Mouse (Mus musculus): ENCODE results near the gene Erp27. TPM values are rescaled to one million over a fixed set of nuclear protein-coding genes. Genes with fewer than 3 reads are reported as not detected.

The Erp27 gene
- polyA plus RNA-seq, 1 experiment from 2014 or later, result 0.28 TPM

- Histone ChIP-seq H3K4me3 (replicated peaks) (peak overlapping the region; percentile 43), H3K4me1 (replicated peaks) (peaks cover 38% of the 10 kb centered on the region), H3K27ac (replicated peaks) (peak overlapping the region; percentile 80), H3K9ac (0 out of 2 replicates have a peak overlapping the region, but pooled peaks have one; percentile 15), H3K4me2 (peak overlapping the region; percentile 33), H3K27me3 (no peaks in the 10 kb centered on the region), H3K36me3 (replicated peaks) (no peaks in the 10 kb centered on the region), H3K9me3 (replicated peaks) (no peaks in the 10 kb centered on the region)
- ATAC-seq (ENCODE audit: insufficient read depth), result peak; percentile 23; the same call in 1 of the 2 replicates
- 12% methylated on average over 14 of the region's 14 CpGs for WGBS (ENCODE audit: insufficient replicate concordance)
These were observed 17.6 kb upstream of the Erp27 start for GRCm38 (mm10) chr6:136939326-136940187.

DNA sequence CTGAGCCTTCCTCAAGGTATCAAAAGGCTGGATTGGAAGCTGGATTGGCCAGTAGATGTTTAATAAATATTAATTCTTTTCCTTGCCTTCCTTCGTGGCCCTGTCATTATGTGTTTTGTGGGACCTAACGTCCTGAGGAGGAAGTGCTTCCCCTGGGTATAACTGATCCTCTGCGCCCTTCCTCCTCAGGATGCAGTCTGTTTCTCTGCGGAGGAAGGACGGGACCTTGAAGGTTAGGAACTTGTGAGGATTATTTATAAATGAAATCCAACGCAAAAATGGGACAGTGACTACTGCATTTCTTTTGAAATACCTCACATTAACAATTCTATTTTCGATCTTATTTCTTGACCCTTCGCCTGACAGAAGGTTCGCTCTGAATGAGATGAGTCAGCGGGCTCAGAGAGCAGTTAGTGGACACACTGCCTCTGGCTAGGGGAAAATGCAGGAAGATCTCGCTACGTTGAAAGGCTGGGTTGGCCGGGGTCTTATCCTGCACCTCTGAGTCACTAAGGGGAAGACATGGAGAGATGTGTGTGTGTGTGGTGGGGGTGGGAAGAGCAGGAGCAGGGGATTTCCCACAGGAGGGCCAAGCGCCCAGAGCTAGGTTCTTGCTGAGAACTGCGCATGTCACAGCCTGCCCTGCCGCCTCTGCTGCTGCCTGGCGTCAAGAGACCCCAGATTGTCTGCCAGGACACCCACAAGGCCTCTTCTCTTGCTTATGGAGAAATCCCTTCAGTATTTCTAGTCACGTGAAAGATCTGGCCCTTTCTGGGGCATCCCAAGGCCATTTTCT is 16.5 kb upstream of the Erp27 start:
- H3K9me3 ChIP-seq (replicated peaks), result no peaks in the 10 kb centered on the region
- H3K9ac ChIP-seq, result no peak overlapping the region
- H3K36me3 ChIP-seq (replicated peaks), result no peaks in the 10 kb centered on the region
- H3K4me3 ChIP-seq (replicated peaks), result peak overlapping the region; percentile 38
- whole genome bisulfite sequencing (ENCODE audit: insufficient replicate concordance), result 30% methylated on average over 18 of the region's 18 CpGs
- H3K27me3 ChIP-seq, result no peaks in the 10 kb centered on the region
- H3K4me1 ChIP-seq (replicated peaks), result peaks cover 37% of the 10 kb centered on the region
- ATAC-seq (ENCODE audit: insufficient read depth), result no peak; the same call in 1 of the 2 replicates
- peak overlapping the region; percentile 61 for H3K27ac ChIP-seq (replicated peaks)
- H3K4me2 ChIP-seq, result peak overlapping the region; percentile 58

- Histone ChIP-seq H3K27ac (replicated peaks) (no peak overlapping the region), H3K4me1 (replicated peaks) (peaks cover 24% of the 10 kb centered on the region), H3K27me3 (no peaks in the 10 kb centered on the region), H3K4me3 (replicated peaks) (no peak overlapping the region), H3K9me3 (replicated peaks) (no peaks in the 10 kb centered on the region), H3K4me2 (0 out of 2 replicates have a peak overlapping the region, but pooled peaks have one; percentile 1), H3K36me3 (replicated peaks) (no peaks in the 10 kb centered on the region), H3K9ac (no peak overlapping the region)
- no peak for ATAC-seq (ENCODE audit: insufficient read depth)
- WGBS (ENCODE audit: insufficient replicate concordance), result 64% methylated on average over 3 of the region's 3 CpGs
These were observed 15.1 kb upstream of the Erp27 start for GRCm38 (mm10) chr6:136937117-136937516.

- H3K4me1 ChIP-seq (replicated peaks), result peaks cover 29% of the 10 kb centered on the region
- 71% methylated on average over 9 of the region's 9 CpGs for WGBS (ENCODE audit: insufficient replicate concordance)
These were observed 14.4 kb upstream of the Erp27 start for GRCm38 (mm10) chr6:136936361-136936760.

GRCm38 (mm10) chr6:136935233-136935632 is 13.3 kb upstream of the Erp27 start:
- Histone ChIP-seq H3K4me1 (replicated peaks) (peaks cover 30% of the 10 kb centered on the region), H3K27ac (replicated peaks) (no peak overlapping the region), H3K4me3 (replicated peaks) (no peak overlapping the region), H3K27me3 (no peaks in the 10 kb centered on the region), H3K9me3 (replicated peaks) (no peaks in the 10 kb centered on the region), H3K4me2 (no peak overlapping the region), H3K9ac (no peak overlapping the region), H3K36me3 (replicated peaks) (no peaks in the 10 kb centered on the region)
- ATAC-seq (ENCODE audit: insufficient read depth), result no peak
- 41% methylated on average over 3 of the region's 3 CpGs for WGBS (ENCODE audit: insufficient replicate concordance)

More at GRCm38 (mm10) chr6:136936361-136936760, 14.4 kb upstream of the Erp27 start:
- Histone ChIP-seq H3K27me3 (no peaks in the 10 kb centered on the region), H3K9me3 (replicated peaks) (no peaks in the 10 kb centered on the region), H3K4me2 (no peak overlapping the region), H3K27ac (replicated peaks) (no peak overlapping the region), H3K9ac (no peak overlapping the region), H3K4me3 (replicated peaks) (no peak overlapping the region), H3K36me3 (replicated peaks) (no peaks in the 10 kb centered on the region)
- no peak for ATAC-seq (ENCODE audit: insufficient read depth)

- WGBS (ENCODE audit: insufficient replicate concordance), result 46% methylated on average over 7 of the region's 7 CpGs
- Histone ChIP-seq H3K27ac (replicated peaks) (no peak overlapping the region), H3K27me3 (no peaks in the 10 kb centered on the region), H3K4me3 (replicated peaks) (no peak overlapping the region), H3K36me3 (replicated peaks) (no peaks in the 10 kb centered on the region), H3K4me2 (no peak overlapping the region), H3K9me3 (replicated peaks) (no peaks in the 10 kb centered on the region), H3K4me1 (replicated peaks) (peaks cover 21% of the 10 kb centered on the region), H3K9ac (no peak overlapping the region)
- ATAC-seq (ENCODE audit: insufficient read depth), result no peak
These were observed 12.1 kb upstream of the Erp27 start for GRCm38 (mm10) chr6:136934068-136934467.

- 0 out of 2 replicates have a peak, but pooled peaks have one; percentile 43 for ATAC-seq (ENCODE audit: insufficient read depth)
- peak overlapping the region; percentile 79 for H3K27ac ChIP-seq (replicated peaks)
- H3K9me3 ChIP-seq (replicated peaks), result no peaks in the 10 kb centered on the region
- peaks cover 21% of the 10 kb centered on the region for H3K4me1 ChIP-seq (replicated peaks)
- H3K4me3 ChIP-seq (replicated peaks), result no peak overlapping the region
- no peaks in the 10 kb centered on the region for H3K27me3 ChIP-seq
- no peak overlapping the region; the same call in 1 of the 2 replicates for H3K9ac ChIP-seq
- peak overlapping the region; percentile 50 for H3K4me2 ChIP-seq
- no peaks in the 10 kb centered on the region for H3K36me3 ChIP-seq (replicated peaks)
- 52% methylated on average over 13 of the region's 13 CpGs for WGBS (ENCODE audit: insufficient replicate concordance)
These were observed 9.3 kb upstream of the Erp27 start for GRCm38 (mm10) chr6:136931246-136931645.

DNA sequence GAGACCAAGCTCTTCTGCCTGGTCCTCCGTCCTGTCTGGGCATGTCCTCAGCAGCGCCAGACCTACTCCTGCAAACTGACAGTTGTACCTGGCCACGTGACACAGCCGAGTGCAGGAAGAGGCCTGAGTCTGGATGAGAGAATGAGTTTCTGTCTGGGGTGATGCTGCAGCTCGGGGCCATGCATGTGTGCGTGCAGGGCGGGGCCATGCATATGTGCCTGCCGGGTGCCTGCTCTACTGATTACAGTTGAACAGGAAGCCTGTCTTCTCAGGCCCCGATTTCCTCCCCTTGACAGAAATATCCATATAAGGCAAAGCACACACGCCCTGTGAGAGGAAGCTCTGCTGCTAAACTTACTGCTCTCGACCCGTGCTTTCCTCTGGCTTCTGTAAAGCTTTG is 8.7 kb upstream of the Erp27 start:
- Histone ChIP-seq H3K27me3 (no peaks in the 10 kb centered on the region), H3K9ac (no peak overlapping the region), H3K9me3 (replicated peaks) (no peaks in the 10 kb centered on the region), H3K4me2 (peak overlapping the region; percentile 50), H3K4me1 (replicated peaks) (peaks cover 21% of the 10 kb centered on the region), H3K27ac (replicated peaks) (peak overlapping the region; percentile 79), H3K36me3 (replicated peaks) (no peaks in the 10 kb centered on the region), H3K4me3 (replicated peaks) (0 out of 2 replicates have a peak overlapping the region, but pooled peaks have one; percentile 0)
- ATAC-seq (ENCODE audit: insufficient read depth), result peak; percentile 98
- 4% methylated on average over 12 of the region's 12 CpGs for WGBS (ENCODE audit: insufficient replicate concordance)

DNA sequence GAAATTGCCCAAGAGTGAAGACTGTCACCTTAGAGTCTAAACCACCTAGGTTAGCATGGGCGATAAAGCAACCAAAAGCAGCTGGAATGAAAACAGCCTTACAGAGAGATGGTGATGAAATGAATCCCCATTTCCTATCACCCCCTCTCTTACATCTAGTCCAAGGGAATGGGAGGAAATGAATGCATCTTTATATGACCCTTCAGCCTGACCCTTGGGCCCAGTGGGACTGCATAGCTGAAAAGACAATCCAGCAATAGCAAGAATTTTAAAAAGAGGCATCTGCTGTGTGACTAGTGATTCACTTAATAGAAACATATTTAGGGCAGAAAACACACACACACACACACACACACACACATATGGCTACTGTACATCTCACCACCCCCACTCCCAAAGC is 5.6 kb upstream of the Erp27 start:
- H3K4me3 ChIP-seq (replicated peaks), result no peak overlapping the region
- H3K36me3 ChIP-seq (replicated peaks), result peaks cover 5% of the 10 kb centered on the region; the same call in 1 of the 2 replicates
- H3K9me3 ChIP-seq (replicated peaks), result no peaks in the 10 kb centered on the region
- no peak overlapping the region for H3K4me2 ChIP-seq
- WGBS (ENCODE audit: insufficient replicate concordance), result 91% methylated on average over 1 of the region's 1 CpGs
- no peak overlapping the region for H3K9ac ChIP-seq
- no peak overlapping the region for H3K27ac ChIP-seq (replicated peaks)
- no peaks in the 10 kb centered on the region for H3K27me3 ChIP-seq
- no peak for ATAC-seq (ENCODE audit: insufficient read depth)
- H3K4me1 ChIP-seq (replicated peaks), result peaks cover 18% of the 10 kb centered on the region

GRCm38 (mm10) chr6:136925049-136925448 is 3.1 kb upstream of the Erp27 start:
- Histone ChIP-seq H3K36me3 (replicated peaks) (peaks cover 5% of the 10 kb centered on the region; the same call in 1 of the 2 replicates), H3K4me1 (replicated peaks) (no peaks in the 10 kb centered on the region)
- WGBS (ENCODE audit: insufficient replicate concordance), result 63% methylated on average over 8 of the region's 8 CpGs

DNA sequence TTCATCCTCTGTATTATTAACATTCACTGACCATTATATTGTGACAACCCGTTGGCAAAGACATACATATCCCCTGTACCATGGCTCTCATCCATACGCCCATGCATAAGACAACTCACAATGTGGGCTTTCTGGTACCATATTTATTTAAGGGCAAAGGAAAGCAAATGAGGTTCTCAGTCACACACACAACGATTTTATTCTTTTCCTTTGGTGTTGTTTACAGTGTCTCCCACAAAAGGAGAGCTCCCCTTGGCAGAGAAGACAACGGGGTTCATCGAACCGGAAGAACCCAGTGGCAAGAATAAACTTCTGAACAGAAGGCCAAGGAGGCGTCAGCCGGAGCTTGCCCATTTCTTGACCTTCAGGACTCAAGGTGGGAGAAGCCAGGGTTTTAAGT is 1.6 kb upstream of the Erp27 start, which contains the start of gene Pde6h:
TSS of gene Pde6h (plus strand) at position 301 of the 400 bp plus-strand sequence.
- no peak within 1 kb of the TSS for H3K27ac ChIP-seq (replicated peaks)
- no peaks in the 10 kb centered on the region for H3K9me3 ChIP-seq (replicated peaks)
- H3K4me2 ChIP-seq, result no peak within 1 kb of the TSS
- ATAC-seq (ENCODE audit: insufficient read depth), result no peak
- H3K27me3 ChIP-seq, result no peaks in the 10 kb centered on the region
- no peak within 1 kb of the TSS for H3K4me3 ChIP-seq (replicated peaks)
- 76% methylated on average over 8 of the region's 8 CpGs for WGBS (ENCODE audit: insufficient replicate concordance)
- peaks cover 5% of the 10 kb centered on the region; the same call in 1 of the 2 replicates for H3K36me3 ChIP-seq (replicated peaks)
- no peaks in the 10 kb centered on the region for H3K4me1 ChIP-seq (replicated peaks)
- no peak within 1 kb of the TSS for H3K9ac ChIP-seq

More at GRCm38 (mm10) chr6:136925049-136925448, 3.1 kb upstream of the Erp27 start:
- Histone ChIP-seq H3K4me3 (replicated peaks) (no peak overlapping the region), H3K9ac (no peak overlapping the region), H3K27ac (replicated peaks) (no peak overlapping the region), H3K4me2 (no peak overlapping the region), H3K9me3 (replicated peaks) (no peaks in the 10 kb centered on the region), H3K27me3 (no peaks in the 10 kb centered on the region)
- ATAC-seq (ENCODE audit: insufficient read depth), result no peak
